Mouse (Mus musculus) erythroblast, embryonic 14.5 days (primary cell): ENCODE data around the gene Cnnm2.

Experiments
- GATA1 ChIP-seq: IDR thresholded peaks from 2 replicates; pipeline ENCODE4 v1.6.1; 2012; ENCODE audit warnings: low read length, inconsistent platforms, mixed read lengths
- TAL1 ChIP-seq: IDR thresholded peaks from 3 replicates; pipeline ENCODE4 v1.6.1; 2012; ENCODE audit warnings: low read length, inconsistent platforms, mixed read lengths

GRCm38 (mm10) chr19:46752235-46752634 is 9.2 kb upstream of the Cnnm2 start:
- no peak for TF ChIP-seq GATA1
- TF ChIP-seq TAL1: no peak
